Mouse (Mus musculus) intestine, embryonic 16.5 days (tissue): ENCODE data around the gene Sv2b. TPM values are rescaled to one million over a fixed set of nuclear protein-coding genes. Genes with fewer than 3 reads are reported as not detected.

ENCODE experiments used
- ATAC-seq: fragments of 200-750 bp; cut with Nextera tagmentation; 2 replicates; pipeline ENCODE4 v1.8.0; 2017; ENCODE audit warnings: moderate TSS enrichment, moderate library complexity
- H3K27ac ChIP-seq: fragments of 300-500 bp; sonication (generic); 2 replicates; pipeline ENCODE4 v1.5.1; 2014; ENCODE audit warnings: mild to moderate bottlenecking, low read length
- H3K27me3 ChIP-seq: fragments of 300-500 bp; sonication (generic); replicated peaks from 2 replicates; pipeline ENCODE4 v1.6.1; 2014; ENCODE audit warnings: low read length, control low read depth, mixed read lengths; ENCODE audit not compliant: control insufficient read depth, insufficient read depth
- H3K36me3 ChIP-seq: fragments of 300-500 bp; sonication (generic); 2 replicates; pipeline ENCODE4 v1.6.1; 2014; ENCODE audit warnings: low read length, control low read depth; ENCODE audit not compliant: control insufficient read depth, insufficient read depth
- H3K4me1 ChIP-seq: fragments of 300-500 bp; sonication (generic); 2 replicates; pipeline ENCODE4 v1.6.1; 2014; ENCODE audit warnings: low read length, control low read depth, mixed read lengths; ENCODE audit not compliant: control insufficient read depth, insufficient read depth
- H3K4me2 ChIP-seq: fragments of 300-500 bp; sonication (generic); 2 replicates; pipeline ENCODE4 v1.6.1; 2014; ENCODE audit warnings: low read depth, low read length, control low read depth
- H3K4me3 ChIP-seq: fragments of 300-500 bp; sonication (generic); 2 replicates; pipeline ENCODE4 v1.5.1; 2014; ENCODE audit warnings: mild to moderate bottlenecking, low read length
- H3K9ac ChIP-seq: fragments of 300-500 bp; sonication (generic); 2 replicates; pipeline ENCODE4 v1.6.1; 2014; ENCODE audit warnings: low read depth, low read length
- H3K9me3 ChIP-seq: fragments of 300-500 bp; sonication (generic); 2 replicates; pipeline ENCODE4 v1.6.1; 2016; ENCODE audit warnings: low read length, control low read depth; ENCODE audit not compliant: control insufficient read depth
- WGBS: fragments of 180-500 bp; shearing (Covaris S2); extraction: QIAGEN DNeasy Blood & Tissue Kit; methylation state at CpG from one replicate; pipeline ENCODE4 v1.1.7; 2014; 5-methylcytosine and 5-hydroxymethylcytosine counted together
- polyA plus RNA-seq: library from polyadenylated mRNA; unstranded; fragments of >200 nt; fragmentation: Nextera tagmentation; extraction: Ambion mirVana; gene quantifications from 2 replicates; pipeline ENCODE4 v1.2.1, GENCODE M21; 2015

Sv2b gene
- polyA plus RNA-seq, 1 experiment from 2014 or later, result 0.61 TPM

DNA sequence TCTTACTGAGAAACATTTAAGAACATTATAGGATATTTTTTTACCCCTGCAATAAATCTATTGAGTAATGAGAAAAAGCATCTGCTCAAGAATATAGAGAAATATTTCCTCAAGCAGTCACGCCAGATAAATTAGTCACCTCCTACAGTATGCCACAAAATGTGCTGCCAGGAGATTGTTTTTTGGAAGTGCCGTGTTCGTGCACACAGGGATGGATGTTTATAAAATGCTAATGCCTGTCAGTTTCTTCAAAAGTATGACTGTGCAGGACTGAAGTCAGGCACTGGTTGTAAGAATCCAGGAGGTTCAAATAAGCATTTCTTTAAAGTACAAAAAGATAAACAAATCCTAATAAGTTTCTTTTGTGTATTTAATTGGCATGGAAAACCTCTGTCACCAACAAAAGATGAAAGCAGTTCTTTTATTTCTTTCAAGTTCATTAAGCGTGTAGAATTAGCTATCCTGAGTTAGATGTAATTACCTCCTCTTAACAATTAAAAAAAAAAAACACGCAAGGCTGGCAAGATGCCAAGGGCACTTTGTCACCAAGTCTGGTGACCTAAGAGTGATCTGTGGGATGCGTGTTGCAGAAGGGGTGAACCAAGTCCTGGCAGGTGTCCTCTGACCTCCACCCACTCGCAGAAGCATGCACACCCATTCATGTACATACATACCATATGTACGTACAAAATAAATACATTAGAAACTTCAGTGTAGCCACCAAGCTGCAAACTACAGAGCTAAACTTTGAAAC lies 68.1 kb downstream of the Sv2b start:
- Histone ChIP-seq H3K27ac (no peak overlapping the region), H3K4me2 (no peak overlapping the region), H3K4me3 (no peak overlapping the region), H3K36me3 (no peaks in the 10 kb centered on the region), H3K9me3 (no peaks in the 10 kb centered on the region), H3K27me3 (no peaks in the 10 kb centered on the region), H3K4me1 (no peaks in the 10 kb centered on the region), H3K9ac (no peak overlapping the region)
- 64% methylated on average over 8 of the region's 8 CpGs for WGBS
- no peak for ATAC-seq

- ATAC-seq, result no peak
- Histone ChIP-seq H3K36me3 (no peaks in the 10 kb centered on the region), H3K27ac (no peak overlapping the region), H3K4me1 (no peaks in the 10 kb centered on the region), H3K4me3 (no peak overlapping the region), H3K4me2 (no peak overlapping the region), H3K9me3 (no peaks in the 10 kb centered on the region), H3K9ac (no peak overlapping the region), H3K27me3 (no peaks in the 10 kb centered on the region)
- 92% methylated on average over 1 of the region's 1 CpGs for WGBS
These were observed 72.7 kb downstream of the Sv2b start for GRCm38 (mm10) chr7:75236386-75236785.

DNA sequence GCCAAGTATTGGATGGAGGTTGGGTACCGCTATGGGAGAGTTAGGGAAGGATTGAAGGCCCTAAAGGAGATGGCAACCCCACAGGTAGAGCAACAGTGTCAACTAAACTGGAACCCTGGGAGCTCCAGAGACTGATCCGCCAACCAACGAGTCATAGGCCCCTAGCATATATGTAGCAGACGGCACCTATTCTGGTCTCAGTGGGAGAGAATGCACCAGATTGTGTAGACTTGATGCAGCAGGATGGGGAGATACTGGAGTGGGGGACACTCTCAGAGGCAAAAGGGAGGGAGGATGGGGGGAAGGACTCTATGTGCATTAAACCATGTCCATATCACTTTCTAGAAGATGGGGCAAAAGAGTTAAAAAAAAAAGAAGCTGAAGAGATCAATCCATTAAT lies 84.9 kb downstream of the Sv2b start:
- no peaks in the 10 kb centered on the region for H3K36me3 ChIP-seq
- no peak overlapping the region for H3K4me2 ChIP-seq
- no peaks in the 10 kb centered on the region for H3K27me3 ChIP-seq
- no peak overlapping the region for H3K4me3 ChIP-seq
- no peaks in the 10 kb centered on the region for H3K4me1 ChIP-seq
- no peak for ATAC-seq
- no peaks in the 10 kb centered on the region for H3K9me3 ChIP-seq
- 90% methylated on average over 4 of the region's 4 CpGs for WGBS
- H3K27ac ChIP-seq, result no peak overlapping the region
- no peak overlapping the region for H3K9ac ChIP-seq

GRCm38 (mm10) chr7:75222704-75223431 lies 86.2 kb downstream of the Sv2b start:
- no peak overlapping the region for H3K27ac ChIP-seq
- no peaks in the 10 kb centered on the region for H3K4me1 ChIP-seq
- no peak for ATAC-seq
- H3K9me3 ChIP-seq, result no peaks in the 10 kb centered on the region
- H3K36me3 ChIP-seq, result no peaks in the 10 kb centered on the region
- no peak overlapping the region for H3K9ac ChIP-seq
- no peaks in the 10 kb centered on the region for H3K27me3 ChIP-seq
- WGBS, result 66% methylated on average over 7 of the region's 7 CpGs
- no peak overlapping the region for H3K4me3 ChIP-seq
- no peak overlapping the region for H3K4me2 ChIP-seq

GRCm38 (mm10) chr7:75220786-75221185 lies 88.3 kb downstream of the Sv2b start:
- Histone ChIP-seq H3K4me2 (no peak overlapping the region), H3K9ac (no peak overlapping the region), H3K36me3 (no peaks in the 10 kb centered on the region), H3K9me3 (no peaks in the 10 kb centered on the region), H3K4me3 (no peak overlapping the region), H3K4me1 (no peaks in the 10 kb centered on the region), H3K27ac (no peak overlapping the region), H3K27me3 (no peaks in the 10 kb centered on the region)
- no peak for ATAC-seq
- 12% methylated on average over 1 of the region's 1 CpGs for WGBS

DNA sequence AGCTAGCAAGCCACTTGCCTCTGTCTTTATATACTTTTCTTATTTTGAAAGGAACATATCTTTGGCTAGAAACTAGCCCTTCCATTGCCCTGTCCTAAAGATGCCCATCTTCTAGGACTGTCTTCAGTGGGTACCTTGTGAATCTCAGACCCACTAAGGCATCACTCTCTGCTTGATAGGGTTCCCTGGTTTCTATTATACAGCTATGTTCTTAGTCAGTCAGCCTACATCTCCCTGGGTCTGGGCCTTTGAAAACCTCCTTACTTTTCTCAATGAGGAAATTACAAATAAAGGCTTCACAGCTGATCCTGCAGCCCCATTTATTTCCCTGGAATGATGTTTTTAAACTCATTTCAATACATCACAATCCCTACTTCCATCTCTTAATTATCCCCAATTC lies 88.8 kb downstream of the Sv2b start:
- Histone ChIP-seq H3K9ac (no peak overlapping the region), H3K27ac (no peak overlapping the region), H3K4me2 (no peak overlapping the region), H3K36me3 (no peaks in the 10 kb centered on the region), H3K27me3 (no peaks in the 10 kb centered on the region), H3K9me3 (no peaks in the 10 kb centered on the region), H3K4me1 (no peaks in the 10 kb centered on the region), H3K4me3 (no peak overlapping the region)
- ATAC-seq, result no peak

DNA sequence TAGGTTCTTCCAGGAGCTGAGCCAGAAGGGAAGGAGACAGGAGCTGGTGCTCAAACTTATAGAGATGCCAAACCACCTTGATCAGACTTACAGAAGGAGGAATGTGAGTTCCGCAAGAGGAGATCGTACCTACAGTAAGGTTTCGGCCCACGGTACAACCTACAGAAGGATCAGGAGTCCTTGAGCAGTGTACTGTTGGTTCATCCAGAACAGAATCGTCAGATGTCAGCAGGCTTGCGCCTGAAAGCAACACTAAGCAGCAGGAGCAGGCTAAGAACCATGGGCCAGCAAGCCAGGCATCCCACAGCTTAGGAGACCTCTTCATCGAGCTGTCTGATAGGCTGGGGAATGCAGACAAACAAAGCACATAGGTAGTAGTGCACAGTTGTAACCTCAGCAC lies 92.9 kb downstream of the Sv2b start:
- no peak for ATAC-seq
- no peak overlapping the region for H3K4me2 ChIP-seq
- no peaks in the 10 kb centered on the region for H3K36me3 ChIP-seq
- H3K9me3 ChIP-seq, result no peaks in the 10 kb centered on the region
- H3K4me3 ChIP-seq, result no peak overlapping the region
- WGBS, result 88% methylated on average over 7 of the region's 7 CpGs
- H3K9ac ChIP-seq, result no peak overlapping the region
- H3K27ac ChIP-seq, result no peak overlapping the region
- H3K4me1 ChIP-seq, result no peaks in the 10 kb centered on the region
- no peaks in the 10 kb centered on the region for H3K27me3 ChIP-seq

GRCm38 (mm10) chr7:75209221-75209641 lies 99.8 kb downstream of the Sv2b start:
- H3K9ac ChIP-seq, result no peak overlapping the region
- 47% methylated on average over 4 of the region's 4 CpGs for WGBS
- H3K9me3 ChIP-seq, result no peaks in the 10 kb centered on the region
- H3K4me3 ChIP-seq, result no peak overlapping the region
- no peaks in the 10 kb centered on the region for H3K36me3 ChIP-seq
- no peaks in the 10 kb centered on the region for H3K27me3 ChIP-seq
- no peak overlapping the region for H3K4me2 ChIP-seq
- H3K4me1 ChIP-seq, result no peaks in the 10 kb centered on the region
- H3K27ac ChIP-seq, result no peak overlapping the region
- ATAC-seq, result no peak

- WGBS, result 84% methylated on average over 3 of the region's 3 CpGs
- no peaks in the 10 kb centered on the region for H3K27me3 ChIP-seq
- H3K4me2 ChIP-seq, result no peak overlapping the region
- no peaks in the 10 kb centered on the region for H3K4me1 ChIP-seq
- H3K27ac ChIP-seq, result no peak overlapping the region
- no peak overlapping the region for H3K4me3 ChIP-seq
- H3K9me3 ChIP-seq, result no peaks in the 10 kb centered on the region
- no peak for ATAC-seq
- no peak overlapping the region for H3K9ac ChIP-seq
- no peaks in the 10 kb centered on the region for H3K36me3 ChIP-seq
These were observed 101.0 kb downstream of the Sv2b start for GRCm38 (mm10) chr7:75207965-75208644.
